Mouse (Mus musculus) forebrain, embryonic 14.5 days (tissue): ENCODE results near the gene Sinhcaf. TPM values are rescaled to one million over a fixed set of nuclear protein-coding genes. Genes with fewer than 3 reads are reported as not detected.

Experiments used
- ATAC-seq: fragments of 200-750 bp; cut with Nextera tagmentation; 2 replicates; pipeline ENCODE4 v1.8.0; 2017; ENCODE audit warnings: mild to moderate bottlenecking, moderate library complexity
- DNase-seq: peaks from one replicate; pipeline ENCODE4 v3.0.0-alpha.2; 2015; ENCODE audit warnings: low spot score
- H3K27ac ChIP-seq: fragments of 300-500 bp; sonication (generic); 2 replicates; pipeline ENCODE4 v1.5.1; 2014; ENCODE audit warnings: low read depth, mild to moderate bottlenecking, control low read depth, low read length, moderate library complexity
- H3K27me3 ChIP-seq: fragments of 300-500 bp; sonication (generic); replicated peaks from 2 replicates; pipeline ENCODE4 v1.6.1; 2014; ENCODE audit warnings: low read length, control low read depth, mixed read lengths; ENCODE audit not compliant: control insufficient read depth, insufficient read depth
- H3K36me3 ChIP-seq: fragments of 300-500 bp; sonication (generic); 2 replicates; pipeline ENCODE4 v1.6.1; 2014; ENCODE audit warnings: low read length, control low read depth; ENCODE audit not compliant: control insufficient read depth, insufficient read depth
- H3K4me1 ChIP-seq: fragments of 300-500 bp; sonication (generic); 2 replicates; pipeline ENCODE4 v1.6.1; 2014; ENCODE audit warnings: antibody characterized with exemption, low read length, control low read depth; ENCODE audit not compliant: control insufficient read depth, insufficient read depth
- H3K4me2 ChIP-seq: fragments of 300-500 bp; sonication (generic); 2 replicates; pipeline ENCODE4 v1.6.1; 2014; ENCODE audit warnings: mild to moderate bottlenecking, control low read depth, low read length
- H3K4me3 ChIP-seq: fragments of 300-500 bp; sonication (generic); 2 replicates; pipeline ENCODE4 v1.5.1; 2014; ENCODE audit warnings: low read depth, low read length, control low read depth
- H3K9ac ChIP-seq: fragments of 300-500 bp; sonication (generic); 2 replicates; pipeline ENCODE4 v1.6.1; 2014; ENCODE audit warnings: mild to moderate bottlenecking, low read length, control low read depth, moderate library complexity
- H3K9me3 ChIP-seq: fragments of 300-500 bp; sonication (generic); replicated peaks from 2 replicates; pipeline ENCODE4 v1.6.1; 2016; ENCODE audit warnings: low read length, control low read depth, mixed read lengths; ENCODE audit not compliant: control insufficient read depth
- WGBS: fragments of 180-500 bp; shearing (Covaris S2); extraction: QIAGEN DNeasy Blood & Tissue Kit; methylation state at CpG from one replicate; pipeline ENCODE4 v1.1.7; 2014; 5-methylcytosine and 5-hydroxymethylcytosine counted together
- polyA plus RNA-seq: library from polyadenylated mRNA; unstranded; fragments of >200 nt; fragmentation: Nextera tagmentation; extraction: Ambion mirVana; gene quantifications from 2 replicates; pipeline ENCODE4 v1.2.1, GENCODE M21; 2014

Gene Sinhcaf
- polyA plus RNA-seq, 1 experiment from 2014 or later: 152 TPM

DNA sequence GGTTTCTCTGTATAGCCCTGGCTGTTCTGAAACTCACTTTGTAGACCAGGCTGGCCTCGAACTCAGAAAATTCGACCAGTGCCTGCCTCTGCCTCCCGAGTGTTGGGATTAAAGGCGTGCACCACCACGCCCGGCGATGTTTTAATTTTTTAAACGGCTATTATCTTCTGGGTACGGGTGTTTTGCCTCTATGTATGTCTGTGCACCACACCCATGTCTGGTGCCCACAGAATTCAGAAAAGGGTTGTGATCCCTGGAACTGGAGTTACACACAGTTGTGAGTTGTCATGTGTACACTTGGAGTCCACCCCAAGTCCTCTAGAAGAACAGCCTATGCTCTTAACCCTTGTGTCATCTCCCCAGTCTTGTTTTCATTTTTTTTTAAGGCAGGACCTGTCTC is 39.3 kb downstream of the Sinhcaf start:
- ATAC-seq (no peak), DNase-seq (no peak)
- 94% methylated on average over 9 of the region's 9 CpGs for WGBS
- Histone ChIP-seq H3K27ac (no peak overlapping the region), H3K9ac (no peak overlapping the region), H3K4me3 (no peak overlapping the region), H3K9me3 (no peaks in the 10 kb centered on the region), H3K27me3 (no peaks in the 10 kb centered on the region), H3K4me1 (no peaks in the 10 kb centered on the region), H3K4me2 (no peak overlapping the region), H3K36me3 (no peaks in the 10 kb centered on the region)

DNA sequence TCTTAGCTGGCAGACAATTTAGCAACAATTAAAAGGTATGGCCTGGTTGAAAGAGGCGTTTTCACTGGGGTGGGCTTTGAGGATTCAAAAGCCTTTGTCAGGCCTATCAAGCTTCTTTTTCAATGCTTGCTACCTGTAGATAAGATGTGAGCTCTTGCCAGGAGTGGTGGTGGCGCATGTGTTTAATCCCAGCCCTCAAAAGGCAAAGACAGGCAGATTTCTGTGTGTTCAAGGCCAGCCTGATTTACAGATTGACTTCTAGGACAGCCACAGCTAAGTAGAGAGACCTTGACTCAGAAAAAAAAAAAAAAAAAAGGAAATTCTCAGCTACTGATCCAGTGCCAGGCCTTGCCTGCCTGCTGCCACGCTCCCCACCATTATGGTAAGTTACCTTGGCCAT is 43.5 kb downstream of the Sinhcaf start:
- WGBS: 58% methylated on average over 3 of the region's 3 CpGs
- H3K27me3 ChIP-seq: no peaks in the 10 kb centered on the region
- no peak overlapping the region for H3K9ac ChIP-seq
- no peak overlapping the region for H3K4me3 ChIP-seq
- no peak overlapping the region for H3K4me2 ChIP-seq
- no peak overlapping the region for H3K27ac ChIP-seq
- no peaks in the 10 kb centered on the region for H3K4me1 ChIP-seq
- H3K36me3 ChIP-seq: no peaks in the 10 kb centered on the region
- H3K9me3 ChIP-seq: no peaks in the 10 kb centered on the region
- ATAC-seq: no peak
- DNase-seq: no peak

DNA sequence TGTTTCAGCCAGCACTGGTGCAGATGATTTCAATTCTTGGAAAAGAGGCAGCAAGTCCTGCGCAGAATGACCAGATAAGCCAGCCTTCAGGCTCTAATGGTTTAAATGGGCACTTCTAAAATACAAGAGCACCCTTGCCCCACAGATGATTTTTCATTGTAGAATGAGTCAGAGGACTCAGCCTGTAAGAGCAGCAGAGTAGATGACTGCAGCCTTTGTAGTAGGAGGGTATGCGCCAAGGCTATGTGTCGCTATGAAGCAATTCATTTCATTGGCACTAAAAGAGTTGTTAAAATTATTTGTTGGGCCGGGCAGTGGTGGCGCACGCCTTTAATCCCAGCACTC is 49.8 kb downstream of the Sinhcaf start:
- peak; percentile 33 for ATAC-seq
- H3K4me1 ChIP-seq: 0 out of 2 replicates have a peak, but pooled peaks cover 3% of the 10 kb centered on the region
- 51% methylated on average over 6 of the region's 6 CpGs for WGBS

DNA sequence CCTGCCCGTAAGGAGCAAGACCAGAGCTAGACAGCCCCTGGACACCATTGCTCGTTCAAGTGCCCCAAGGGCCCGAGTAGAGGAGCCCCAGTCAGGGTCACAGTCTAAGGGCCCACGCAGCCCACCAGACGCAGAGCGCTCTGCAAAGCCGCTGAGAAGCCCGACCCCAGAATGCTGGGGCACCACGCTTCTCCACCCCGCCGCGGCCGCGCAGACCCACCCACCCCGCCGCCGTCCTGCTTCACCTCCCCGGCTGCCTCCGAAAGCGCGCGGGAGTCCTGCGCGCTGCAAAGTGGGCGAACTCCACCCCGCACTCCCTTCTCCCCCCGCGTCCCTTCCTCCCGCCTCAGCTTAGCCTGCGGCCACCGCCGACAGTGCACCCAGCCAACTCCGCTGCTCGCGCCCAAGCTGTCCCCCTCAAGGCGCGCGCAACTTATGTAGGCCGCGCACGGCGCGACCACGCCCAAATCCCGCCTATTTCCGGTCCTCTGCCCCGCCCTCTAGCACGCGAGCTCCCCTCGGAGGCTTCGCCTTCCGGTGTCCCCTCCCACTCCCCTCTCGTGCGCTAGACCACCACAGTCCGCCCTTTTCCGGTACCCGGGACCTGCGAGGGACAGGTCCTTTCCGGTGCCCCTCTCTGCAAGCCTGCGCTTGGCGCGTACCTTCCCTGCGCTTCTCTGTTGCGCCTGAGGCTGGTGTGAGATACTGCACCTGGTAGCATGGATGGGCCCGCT is 50.3 kb downstream of the Sinhcaf start, which contains the start of gene Caprin2:
TSS of gene Caprin2 (minus strand) at position 465 of the 734 bp plus-strand sequence.
- peak; percentile 98 for DNase-seq
- H3K27me3 ChIP-seq: no peaks in the 10 kb centered on the region
- H3K9me3 ChIP-seq: no peaks in the 10 kb centered on the region
- no peaks in the 10 kb centered on the region for H3K36me3 ChIP-seq
- H3K4me1 ChIP-seq: 0 out of 2 replicates have a peak, but pooled peaks cover 3% of the 10 kb centered on the region
- H3K9ac ChIP-seq: peak within 1 kb of the TSS; percentile 77
- peak within 1 kb of the TSS; percentile 85 for H3K27ac ChIP-seq
- under 1% methylated on average over 59 of the region's 65 CpGs for WGBS
- peak within 1 kb of the TSS; percentile 76 for H3K4me3 ChIP-seq
- peak within 1 kb of the TSS; percentile 92 for H3K4me2 ChIP-seq
- peak; percentile 99 for ATAC-seq

More for the DNA sequence above, 49.8 kb downstream of the Sinhcaf start:
- Histone ChIP-seq H3K9ac (peak overlapping the region; percentile 77), H3K4me3 (peak overlapping the region; percentile 76), H3K36me3 (no peaks in the 10 kb centered on the region), H3K9me3 (no peaks in the 10 kb centered on the region), H3K27me3 (no peaks in the 10 kb centered on the region), H3K4me2 (peak overlapping the region; percentile 92), H3K27ac (peak overlapping the region; percentile 85)
- no peak for DNase-seq

DNA sequence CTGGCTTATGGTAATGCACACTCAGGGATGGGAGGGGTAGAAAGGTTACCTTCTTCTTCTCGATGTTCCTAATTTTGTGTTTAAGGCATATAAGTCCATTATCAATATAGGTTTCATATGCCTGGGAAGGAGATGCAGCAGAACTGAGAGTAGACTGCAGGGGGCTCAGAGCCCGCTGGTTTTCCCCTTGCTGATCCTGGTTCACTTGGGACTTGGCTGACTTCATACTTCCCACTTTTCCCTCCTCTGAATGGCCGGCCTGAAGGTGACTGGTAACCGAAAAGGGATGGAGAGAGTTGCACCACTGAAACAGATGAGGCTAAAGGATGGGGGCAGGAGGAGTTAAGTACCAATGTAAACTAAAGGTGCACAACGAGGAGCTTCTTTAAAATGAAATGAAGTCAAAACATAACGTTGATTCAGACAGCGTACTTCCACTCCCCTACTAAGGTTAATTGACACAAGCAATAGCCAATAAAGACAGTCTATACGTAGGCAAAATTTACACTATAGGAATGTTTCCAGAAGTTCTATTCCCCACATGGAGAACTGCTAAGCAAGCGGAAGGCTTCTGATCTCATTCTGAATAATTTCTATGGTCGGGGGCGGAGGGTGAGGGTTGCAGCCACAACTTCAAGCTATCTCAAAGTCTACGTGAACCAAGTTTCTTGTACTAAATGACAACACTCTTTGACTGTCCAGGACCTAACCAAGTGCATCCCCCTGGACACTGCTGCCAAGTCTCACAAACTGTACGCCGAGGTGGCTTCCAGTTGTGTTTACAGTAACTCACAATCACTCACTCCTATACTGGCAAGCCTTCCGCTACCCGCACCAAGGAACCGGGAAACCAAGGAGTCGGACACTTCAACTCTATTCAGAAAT is 51.1 kb downstream of the Sinhcaf start:
- Histone ChIP-seq H3K9me3 (no peaks in the 10 kb centered on the region), H3K9ac (peak overlapping the region; percentile 77), H3K4me1 (0 out of 2 replicates have a peak, but pooled peaks cover 3% of the 10 kb centered on the region), H3K4me3 (peak overlapping the region; percentile 76), H3K27ac (peak overlapping the region; percentile 85; the same call in 1 of the 2 replicates), H3K36me3 (no peaks in the 10 kb centered on the region), H3K27me3 (no peaks in the 10 kb centered on the region), H3K4me2 (peak overlapping the region; percentile 92)
- ATAC-seq (no peak; the same call in 1 of the 2 replicates), DNase-seq (peak; percentile 8)
- WGBS: 14% methylated on average over 18 of the region's 18 CpGs

DNA sequence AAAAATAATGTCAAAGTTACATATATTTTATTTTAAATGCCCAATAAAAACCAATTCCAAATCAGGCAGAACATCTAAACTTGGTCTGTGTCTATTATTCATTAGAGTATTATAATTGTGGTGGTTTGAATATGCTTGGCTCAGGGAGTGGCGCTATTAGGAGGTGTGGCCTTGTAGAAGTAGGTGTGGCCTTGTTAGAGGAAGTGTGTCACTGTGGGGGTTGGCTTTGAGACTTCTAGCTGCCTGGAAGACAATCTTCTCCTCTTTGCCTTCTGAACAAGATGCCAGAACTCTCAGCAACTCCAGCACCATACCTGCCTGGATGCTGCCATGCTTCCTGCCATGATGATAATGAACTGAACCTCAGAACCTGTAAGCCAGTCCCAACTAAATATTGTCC is 72.4 kb downstream of the Sinhcaf start:
- no peak for ATAC-seq
- Histone ChIP-seq H3K9ac (no peak overlapping the region), H3K9me3 (no peaks in the 10 kb centered on the region), H3K27ac (no peak overlapping the region), H3K4me3 (no peak overlapping the region), H3K4me2 (no peak overlapping the region), H3K27me3 (no peaks in the 10 kb centered on the region), H3K36me3 (no peaks in the 10 kb centered on the region), H3K4me1 (no peaks in the 10 kb centered on the region)
- 97% methylated on average over 1 of the region's 1 CpGs for WGBS
- DNase-seq: no peak

Other genes starting within 250 kb of the Sinhcaf start
- 12.2 and 17.9 TPM in 2 replicates for gene Ipo8, start 115.0 kb downstream of the Sinhcaf start, polyA plus RNA-seq
- 5.0 and 6.3 TPM in 2 replicates for gene Caprin2, start 50.2 kb downstream of the Sinhcaf start, polyA plus RNA-seq
- 10.9 and 16.9 TPM in 2 replicates for gene Dennd5b, start 155.2 kb upstream of the Sinhcaf start, polyA plus RNA-seq
- not detected in 2 replicates for gene Gm10203, start 183.7 kb upstream of the Sinhcaf start, polyA plus RNA-seq
- gene Etfbkmt, start 193.4 kb upstream of the Sinhcaf start, polyA plus RNA-seq: 4.3 and 7.0 TPM in 2 replicates
- gene Amn1, start 242.2 kb upstream of the Sinhcaf start, polyA plus RNA-seq: 105 and 121 TPM in 2 replicates